Mouse (Mus musculus) ovary, postnatal 14 days (tissue): ENCODE results near the gene Cldn18.

Experiments
- DNase-seq: peaks from one replicate; pipeline ENCODE4 v3.0.0; 2022; ENCODE audit warnings: low spot score

Gene Cldn18

GRCm38 (mm10) chr9:99717134-99717533 lies at the start of gene Cldn18:
Gene Cldn18, minus strand, starts transcription at chr9:99717267.
- no peak for DNase-seq

DNA sequence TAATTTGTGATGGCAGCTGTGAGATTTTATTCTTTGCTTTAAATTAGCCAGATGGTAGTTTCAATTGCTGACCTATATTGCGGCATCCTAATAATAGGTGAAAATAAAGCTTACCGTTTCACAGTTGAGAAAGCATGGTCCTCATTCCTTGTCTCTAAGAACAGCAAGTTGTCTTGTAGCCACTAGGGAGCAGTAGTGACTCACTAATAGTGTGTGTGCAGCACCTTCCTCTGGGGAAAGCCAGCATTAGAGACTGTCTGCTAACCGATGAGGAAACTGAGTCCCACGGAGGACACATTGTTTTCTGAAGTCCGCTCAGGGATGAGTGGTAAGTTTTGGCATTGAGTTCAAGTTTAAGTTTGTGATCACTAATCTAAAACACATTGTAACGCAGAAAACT lies 46.5 kb upstream of the Cldn18 start:
- DNase-seq: peak; percentile 6

DNA sequence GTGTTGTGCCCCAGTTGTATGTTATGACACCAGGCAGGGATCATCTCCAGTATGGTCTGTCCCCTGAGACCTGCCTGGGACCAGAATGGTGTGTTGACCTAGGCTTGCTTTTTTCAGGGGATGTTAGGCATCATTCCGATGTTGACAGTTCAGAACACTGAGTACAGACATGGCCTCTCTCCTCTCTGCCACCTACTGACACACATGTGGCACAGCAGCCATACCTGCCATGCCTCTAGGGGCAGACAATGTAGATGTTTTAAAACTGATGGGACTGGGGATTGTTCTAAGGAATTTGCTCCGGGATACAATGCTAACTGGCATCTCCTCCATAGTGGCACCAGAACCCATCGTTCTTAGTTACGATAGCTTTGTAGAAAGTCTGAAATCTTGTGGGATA lies 33.2 kb upstream of the Cldn18 start:
- DNase-seq: no peak

GRCm38 (mm10) chr9:99748279-99748678 lies 31.2 kb upstream of the Cldn18 start:
- no peak for DNase-seq

GRCm38 (mm10) chr9:99747731-99748130 lies 30.7 kb upstream of the Cldn18 start:
- no peak for DNase-seq

- DNase-seq: no peak
Observed at GRCm38 (mm10) chr9:99744548-99744947, 27.5 kb upstream of the Cldn18 start.

- peak; percentile 42 for DNase-seq
Observed at GRCm38 (mm10) chr9:99729943-99730646, 13.0 kb upstream of the Cldn18 start.

- DNase-seq: no peak
Observed at GRCm38 (mm10) chr9:99727819-99728218, 10.8 kb upstream of the Cldn18 start.

- no peak for DNase-seq
Observed at GRCm38 (mm10) chr9:99725278-99725677, 8.2 kb upstream of the Cldn18 start.

DNA sequence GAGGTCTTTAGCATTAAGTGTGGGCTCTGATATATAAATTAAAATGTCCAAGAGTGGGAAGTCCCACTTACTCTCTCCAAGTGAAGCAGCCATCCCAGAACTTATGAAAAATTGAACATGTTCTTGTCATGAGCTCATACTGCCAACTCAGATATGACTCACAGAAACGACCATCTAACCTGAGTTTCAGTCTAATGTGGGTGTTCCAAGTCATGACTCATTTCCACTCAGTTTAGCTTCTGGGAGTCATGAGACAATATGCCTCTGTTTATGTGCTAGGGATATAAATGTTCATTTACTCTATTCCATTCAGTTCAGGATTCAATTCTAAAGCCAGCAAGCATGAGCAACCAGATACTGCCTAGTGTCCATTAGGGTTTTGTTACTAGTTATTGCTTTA lies 2.9 kb upstream of the Cldn18 start:
- no peak for DNase-seq

DNA sequence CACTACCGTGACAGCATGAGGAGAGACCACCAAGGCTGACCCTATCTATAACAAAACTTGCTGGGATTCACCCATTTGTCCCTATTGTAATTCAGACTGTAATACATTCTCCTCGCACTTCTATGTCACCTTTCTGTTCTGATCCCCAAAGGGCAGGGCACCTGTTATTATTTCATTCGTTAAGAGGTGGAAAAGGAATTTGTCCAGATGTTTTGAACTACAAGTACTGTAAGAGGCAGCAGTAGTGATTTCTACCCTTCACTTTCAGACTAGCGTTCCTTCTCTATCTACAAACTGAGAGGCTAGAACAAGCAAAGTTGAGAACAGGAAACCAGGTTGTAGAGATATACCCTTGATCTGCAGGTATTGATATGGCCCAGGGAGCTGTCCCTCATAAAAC lies 6.8 kb downstream of the Cldn18 start:
- DNase-seq: no peak

DNA sequence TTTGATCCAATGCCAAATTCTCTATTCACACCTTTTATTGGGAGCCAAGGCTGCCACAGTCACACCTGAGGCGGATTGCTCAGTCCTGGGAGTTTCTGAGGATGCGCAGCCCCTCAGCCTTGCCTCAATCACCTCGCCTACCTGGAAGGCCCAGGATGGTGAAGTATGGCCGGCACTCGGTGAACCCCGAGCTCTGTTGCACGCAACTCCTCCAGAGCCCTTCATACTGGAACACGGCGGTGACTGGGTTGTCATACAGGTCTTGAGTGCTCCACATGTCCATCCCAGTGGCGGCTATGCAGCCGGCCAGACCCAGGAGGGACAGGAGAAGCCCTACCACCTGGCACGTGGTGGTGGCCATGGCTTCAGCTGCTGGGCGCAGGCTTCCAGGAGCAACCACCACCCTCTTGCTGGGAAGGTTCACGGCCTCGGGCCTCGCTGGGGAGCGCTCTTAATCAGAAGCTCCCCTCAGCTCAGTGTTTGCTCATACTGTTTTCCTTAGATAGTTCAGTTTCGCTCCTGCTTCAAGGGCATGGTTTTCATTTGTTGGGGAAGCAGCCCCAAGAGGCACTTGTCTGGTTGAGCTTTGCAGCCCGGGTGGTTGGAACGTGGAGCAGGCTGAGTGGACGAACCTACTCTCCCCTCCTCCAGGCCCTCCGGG lies 7.3 kb downstream of the Cldn18 start:
- DNase-seq: no peak

- DNase-seq: no peak
Observed at GRCm38 (mm10) chr9:99707425-99708126, 9.5 kb downstream of the Cldn18 start.

GRCm38 (mm10) chr9:99706264-99706663 lies 10.8 kb downstream of the Cldn18 start:
- no peak for DNase-seq

GRCm38 (mm10) chr9:99703711-99704110 lies 13.4 kb downstream of the Cldn18 start:
- no peak for DNase-seq

GRCm38 (mm10) chr9:99702215-99702614 lies 14.9 kb downstream of the Cldn18 start:
- no peak for DNase-seq

DNA sequence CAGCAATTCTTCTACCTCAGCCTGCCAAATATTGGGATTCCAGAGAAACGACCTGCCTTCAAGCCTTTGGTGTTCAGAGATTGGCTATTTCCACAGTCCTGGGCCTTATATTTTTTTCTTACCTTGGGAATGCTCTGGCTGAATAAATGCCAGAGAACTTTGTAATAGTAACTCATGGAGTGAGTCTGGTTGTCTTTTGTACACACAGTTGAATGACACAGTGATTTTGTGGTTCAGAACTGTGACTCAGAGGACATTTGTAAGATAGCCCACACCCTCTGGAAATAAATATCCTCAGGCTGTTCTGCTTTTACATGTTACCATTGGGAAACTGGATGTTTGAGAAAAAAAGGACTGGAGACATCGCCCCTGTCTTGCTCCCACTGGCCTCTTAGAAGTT lies 15.9 kb downstream of the Cldn18 start:
- DNase-seq: no peak

DNA sequence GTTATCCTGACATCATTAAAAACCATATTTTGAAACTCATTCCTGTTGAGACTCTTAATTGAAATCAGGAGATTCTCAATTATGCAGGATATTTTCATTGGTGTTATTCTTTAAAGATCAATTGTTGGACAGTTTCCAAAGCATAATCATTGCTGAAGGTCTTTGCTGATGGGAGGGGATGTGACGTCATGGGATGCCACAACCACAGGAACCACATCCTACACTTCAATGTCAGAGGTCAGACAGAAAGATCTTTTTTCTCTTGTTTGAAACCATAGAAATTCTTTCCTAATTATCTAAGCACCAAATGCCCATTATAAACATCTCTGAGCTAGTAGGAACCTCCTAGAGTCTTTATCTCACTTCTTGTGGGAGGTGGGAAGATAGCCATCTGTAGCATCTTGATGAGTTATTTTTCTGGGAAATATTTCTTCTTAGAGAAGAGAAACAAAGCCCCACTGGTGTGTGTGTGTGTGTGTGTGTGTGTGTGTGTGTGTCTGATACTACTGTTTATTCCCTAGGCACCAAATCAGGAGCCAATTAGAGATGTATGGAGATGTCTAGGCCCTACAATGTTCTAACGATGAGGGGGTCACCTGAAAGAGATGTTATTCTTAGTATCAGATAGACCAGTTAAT lies 17.2 kb downstream of the Cldn18 start:
- DNase-seq: no peak

DNA sequence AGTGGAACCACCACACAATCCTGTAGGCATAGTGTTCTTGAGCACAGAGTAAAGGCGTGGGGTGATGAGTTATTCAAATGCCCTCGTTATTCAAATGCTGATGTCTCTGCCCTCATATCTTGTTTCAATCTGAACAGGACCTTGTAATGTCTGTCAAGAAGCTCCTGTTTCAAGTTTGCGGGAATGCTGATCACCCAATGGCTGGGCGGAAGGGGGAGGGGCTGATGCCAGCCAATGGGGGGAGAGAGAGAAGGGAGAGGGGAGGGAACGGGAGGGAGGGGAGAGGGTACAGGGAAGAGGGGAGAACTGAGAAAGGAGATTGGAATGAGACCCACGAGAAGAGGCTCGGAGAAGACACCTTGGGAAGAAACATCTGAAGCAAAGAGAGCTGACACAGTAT lies 22.1 kb downstream of the Cldn18 start:
- DNase-seq: no peak

- DNase-seq: no peak
Observed at GRCm38 (mm10) chr9:99690386-99690785, 26.7 kb downstream of the Cldn18 start.

GRCm38 (mm10) chr9:99689796-99690195 lies 27.3 kb downstream of the Cldn18 start:
- DNase-seq: no peak

GRCm38 (mm10) chr9:99685536-99686231 lies 31.4 kb downstream of the Cldn18 start:
- DNase-seq: no peak
